Mouse (Mus musculus) thymus, adult 2 months (tissue): Measurements from ENCODE around the gene Gak.

ENCODE experiments used
- CTCF ChIP-seq: fragments of 200-500 bp; IDR thresholded peaks from 2 replicates; pipeline ENCODE4 v1.5.1; 2012; ENCODE audit warnings: mild to moderate bottlenecking, control low read depth, low read length, moderate library complexity, borderline replicate concordance; ENCODE audit not compliant: control insufficient read depth, poor library complexity, insufficient read depth; ENCODE audit errors: extremely low read depth
- POLR2A ChIP-seq: fragments of 200-500 bp; IDR thresholded peaks from 2 replicates; pipeline ENCODE4 v1.6.1; 2012; ENCODE audit warnings: mild to moderate bottlenecking, low read length, control low read depth, moderate library complexity; ENCODE audit not compliant: control insufficient read depth, poor library complexity, insufficient read depth; ENCODE audit errors: extremely low read depth

GRCm38 (mm10) chr5:108665066-108665465 lies 35.5 kb upstream of the Gak start:
- no peak for TF ChIP-seq CTCF
- TF ChIP-seq POLR2A, result no peak
